Mouse (Mus musculus) liver, embryonic 14.5 days (tissue): ENCODE data around the gene Cyp2w1.

ENCODE experiments used
- CTCF ChIP-seq: IDR thresholded peaks from 2 replicates; pipeline ENCODE4 v1.5.1; 2016; ENCODE audit warnings: antibody characterized with exemption, low read depth, control low read depth
- EP300 ChIP-seq: IDR thresholded peaks from 2 replicates; pipeline ENCODE4 v1.6.1; 2016; ENCODE audit warnings: antibody characterized with exemption, low read depth

- no peak for TF ChIP-seq CTCF
- no peak for TF ChIP-seq EP300
These were observed 21.7 kb upstream of the Cyp2w1 start for GRCm38 (mm10) chr5:139330766-139331165.
